9 mouse cellular contexts compared by ENCODE assay signal in genomic region chr2:93303260-93303584, GRCm38 (mm10). TPM values are rescaled to one million over a fixed set of nuclear protein-coding genes. Genes with fewer than 3 reads are reported as not detected.
DNase-seq lines count a peak whose midpoint lies in the region; ATAC-seq lines count a peak whose summit lies in the region.
"Had no signal": no experiment of that assay in that cellular context is flagged by ENCODE, and none has a peak within 500 bp of the region (broad histone marks: within the 10 kb centered on the region; RNA-seq: fewer than 3 reads in every experiment).

No protein-coding gene starts in this region.

- H3K9ac ChIP-seq in kidney, embryonic 15.5 days = 0 out of 2 replicates have a peak overlapping the region, but pooled peaks have one; percentile 10
- H3K9ac ChIP-seq in forebrain, embryonic 11.5 days (ENCODE audit: low read length) = peak overlapping the region; percentile 41
- H3K9ac ChIP-seq in hindbrain, embryonic 14.5 days = no peak overlapping the region; the same call in 1 of the 2 replicates
- H3K9ac ChIP-seq in neural tube, embryonic 13.5 days = peak overlapping the region; percentile 34

- DNase-seq in kidney, adult 9 months = no peak
- DNase-seq in forebrain, embryonic 11.5 days (ENCODE audit: low spot score) = peak; percentile 76
- DNase-seq in hindbrain, embryonic 14.5 days (ENCODE audit: low spot score) = no peak
- DNase-seq in layer of hippocampus, adult 8-10 months (ENCODE audit: low spot score in 2 of 2) = no peak
- DNase-seq in adrenal gland, postnatal 10 days = no peak
- DNase-seq: adrenal gland, postnatal 25 days; cerebellum, postnatal 10 days had no signal

- H3K4me2 ChIP-seq in kidney, embryonic 15.5 days = no peak overlapping the region
- H3K4me2 ChIP-seq in forebrain, embryonic 11.5 days (ENCODE audit: low read depth, low read length, severe bottlenecking) = no peak overlapping the region; the same call in 1 of the 2 replicates
- no peak overlapping the region for H3K4me2 ChIP-seq in hindbrain, embryonic 14.5 days (replicated peaks)
- no peak overlapping the region for H3K4me2 ChIP-seq in neural tube, embryonic 13.5 days

- peaks cover 28% of the 10 kb centered on the region for H3K4me1 ChIP-seq in kidney, embryonic 15.5 days
- H3K4me1 ChIP-seq in forebrain, embryonic 11.5 days (replicated peaks; ENCODE audit: control insufficient read depth, insufficient read depth, low read length) = peaks cover 19% of the 10 kb centered on the region
- peaks cover 21% of the 10 kb centered on the region for H3K4me1 ChIP-seq in hindbrain, embryonic 14.5 days (replicated peaks; ENCODE audit: control insufficient read depth, insufficient read depth, low read length)
- peaks cover 89% of the 10 kb centered on the region for H3K4me1 ChIP-seq in neural tube, embryonic 13.5 days (replicated peaks)

- no peak overlapping the region for H3K4me3 ChIP-seq in kidney, embryonic 15.5 days (replicated peaks)
- H3K4me3 ChIP-seq in forebrain, embryonic 11.5 days (ENCODE audit: low read depth, low read length) = no peak overlapping the region
- no peak overlapping the region for H3K4me3 ChIP-seq in hindbrain, embryonic 14.5 days (replicated peaks; ENCODE audit: low read length)
- no peak overlapping the region for H3K4me3 ChIP-seq in neural tube, embryonic 13.5 days

- H3K27me3 ChIP-seq in kidney, embryonic 15.5 days = no peaks in the 10 kb centered on the region
- H3K27me3 ChIP-seq in forebrain, embryonic 11.5 days (ENCODE audit: control insufficient read depth, insufficient read depth, low read length) = no peaks in the 10 kb centered on the region
- no peaks in the 10 kb centered on the region for H3K27me3 ChIP-seq in hindbrain, embryonic 14.5 days (ENCODE audit: control insufficient read depth, insufficient read depth, low read length)
- no peaks in the 10 kb centered on the region for H3K27me3 ChIP-seq in neural tube, embryonic 13.5 days

- no peak for ATAC-seq in kidney, embryonic 15.5 days (replicated peaks; ENCODE audit: low FRiP score)
- no peak for ATAC-seq in forebrain, embryonic 11.5 days (replicated peaks; ENCODE audit: low FRiP score)
- ATAC-seq in hindbrain, embryonic 14.5 days (ENCODE audit: low FRiP score) = no peak
- ATAC-seq in neural tube, embryonic 13.5 days (ENCODE audit: low read depth) = peak; percentile 34; the same call in 1 of the 2 replicates

- WGBS in kidney, embryonic 15.5 days = 53% methylated on average over 5 of the region's 5 CpGs
- 23% methylated on average over 5 of the region's 5 CpGs for WGBS in forebrain, embryonic 11.5 days
- WGBS in hindbrain, embryonic 14.5 days = 22% methylated on average over 5 of the region's 5 CpGs
- 29% methylated on average over 5 of the region's 5 CpGs for WGBS in neural tube, embryonic 13.5 days

- H3K36me3 ChIP-seq in kidney, embryonic 15.5 days = peaks cover 15% of the 10 kb centered on the region
- H3K36me3 ChIP-seq in forebrain, embryonic 11.5 days (ENCODE audit: control insufficient read depth, insufficient read depth, low read length) = no peaks in the 10 kb centered on the region
- H3K36me3 ChIP-seq in hindbrain, embryonic 14.5 days (replicated peaks; ENCODE audit: control insufficient read depth, insufficient read depth) = no peaks in the 10 kb centered on the region
- no peaks in the 10 kb centered on the region; the same call in 1 of the 2 replicates for H3K36me3 ChIP-seq in neural tube, embryonic 13.5 days

- no peaks in the 10 kb centered on the region for H3K9me3 ChIP-seq in kidney, embryonic 15.5 days (replicated peaks)
- H3K9me3 ChIP-seq in forebrain, embryonic 11.5 days (ENCODE audit: control insufficient read depth, low read length) = no peaks in the 10 kb centered on the region
- no peaks in the 10 kb centered on the region for H3K9me3 ChIP-seq in hindbrain, embryonic 14.5 days (ENCODE audit: control insufficient read depth, low read length)
- no peaks in the 10 kb centered on the region for H3K9me3 ChIP-seq in neural tube, embryonic 13.5 days

- peak overlapping the region; percentile 86 for H3K27ac ChIP-seq in kidney, embryonic 15.5 days
- peak overlapping the region; percentile 89 for H3K27ac ChIP-seq in forebrain, embryonic 11.5 days (ENCODE audit: low read depth, low read length)
- H3K27ac ChIP-seq in hindbrain, embryonic 14.5 days = peak overlapping the region; percentile 84
- peak overlapping the region; percentile 88 for H3K27ac ChIP-seq in neural tube, embryonic 13.5 days (replicated peaks)

RNA-seq across cellular contexts. Expression of gene Tspan18, which starts 31.1 kb away (rescaled TPM):
- polyA plus RNA-seq in kidney, embryonic 15.5 days (2015; fragmentation: Nextera tagmentation; extraction: Ambion mirVana) = 41.0 and 44.8 TPM in 2 replicates
- 54.1 and 56.4 TPM in 2 replicates for polyA plus RNA-seq in forebrain, embryonic 11.5 days (2014; fragmentation: Nextera tagmentation; extraction: Ambion mirVana)
- 28.6 and 31.3 TPM in 2 replicates for polyA plus RNA-seq in hindbrain, embryonic 14.5 days (2014; fragmentation: Nextera tagmentation; extraction: Ambion mirVana)
- polyA plus RNA-seq in neural tube, embryonic 13.5 days (2015; fragmentation: Nextera tagmentation; extraction: Ambion mirVana) = 41.8 and 43.5 TPM in 2 replicates
- 10 to 100 TPM; 20.9 to 31.4 (median 27.3) TPM for total RNA-seq in layer of hippocampus, adult 8-10 months (2022)
- 100 to 1,000 TPM in 1 of 2 experiments, 10 to 100 TPM in 1; 84.9 to 114 TPM for total RNA-seq in adrenal gland, postnatal 10 days (2021)
